Mouse (Mus musculus) midbrain, embryonic 12.5 days (tissue): ENCODE results near the gene Vmn2r60. TPM values are rescaled to one million over a fixed set of nuclear protein-coding genes. Genes with fewer than 3 reads are reported as not detected.
"Not testable (repeated sequence)": the region's sequence is repeated elsewhere in the genome, so short reads cannot be mapped to it uniquely, and the experiment has no call there.

Experiments
- ATAC-seq: fragments of 200-750 bp; cut with Nextera tagmentation; 2 replicates; pipeline ENCODE4 v1.8.0; 2017; ENCODE audit warnings: low read depth, moderate TSS enrichment, moderate library complexity; ENCODE audit not compliant: low FRiP score
- H3K27ac ChIP-seq: fragments of 300-500 bp; sonication (generic); replicated peaks from 2 replicates; pipeline ENCODE4 v1.5.1; 2016; ENCODE audit warnings: mild to moderate bottlenecking
- H3K27me3 ChIP-seq: fragments of 300-500 bp; sonication (generic); 2 replicates; pipeline ENCODE4 v1.6.1; 2016; ENCODE audit warnings: mild to moderate bottlenecking
- H3K36me3 ChIP-seq: fragments of 300-500 bp; sonication (generic); 2 replicates; pipeline ENCODE4 v1.6.1; 2016
- H3K4me1 ChIP-seq: fragments of 300-500 bp; sonication (generic); 2 replicates; pipeline ENCODE4 v1.6.1; 2016
- H3K4me2 ChIP-seq: fragments of 300-500 bp; sonication (generic); replicated peaks from 2 replicates; pipeline ENCODE4 v1.6.1; 2016; ENCODE audit warnings: mild to moderate bottlenecking, moderate library complexity
- H3K4me3 ChIP-seq: fragments of 300-500 bp; sonication (generic); 2 replicates; pipeline ENCODE4 v1.5.1; 2016; ENCODE audit warnings: mild to moderate bottlenecking
- H3K9ac ChIP-seq: fragments of 300-500 bp; sonication (generic); replicated peaks from 2 replicates; pipeline ENCODE4 v1.6.1; 2016; ENCODE audit warnings: mild to moderate bottlenecking, moderate library complexity
- H3K9me3 ChIP-seq: fragments of 300-500 bp; sonication (generic); 2 replicates; pipeline ENCODE4 v1.6.1; 2016; ENCODE audit warnings: mild to moderate bottlenecking
- WGBS: fragments of 180-500 bp; shearing (Covaris S2); methylation state at CpG from one replicate; pipeline ENCODE4 v1.1.7; 2016; 5-methylcytosine and 5-hydroxymethylcytosine counted together
- polyA plus RNA-seq: library from polyadenylated mRNA; unstranded; fragments of >200 nt; fragmentation: Nextera tagmentation; extraction: Ambion mirVana; gene quantifications from 2 replicates; pipeline ENCODE4 v1.2.1, GENCODE M21; 2016

The Vmn2r60 gene
- polyA plus RNA-seq: not detected in 2 replicates

DNA sequence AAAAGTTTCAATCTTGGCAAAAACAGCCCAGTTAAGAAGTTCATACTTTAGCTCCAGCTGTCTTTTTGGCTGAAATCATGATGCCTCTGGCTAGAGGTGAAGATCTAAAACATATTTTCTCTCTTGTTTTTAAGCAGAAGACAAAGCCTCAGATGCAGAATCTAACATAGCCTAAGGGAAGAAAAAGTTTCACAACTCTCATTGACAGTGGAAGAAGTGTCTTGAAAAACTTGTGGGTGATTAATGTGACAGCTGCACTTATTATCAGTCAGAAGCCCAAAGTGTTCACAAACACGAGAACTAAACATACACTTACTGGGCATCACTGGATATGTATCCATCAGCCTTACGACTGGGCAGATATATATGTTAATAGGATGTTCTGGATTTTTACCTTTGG lies at the start of gene Vmn2r60:
Gene Vmn2r60 (plus strand): TSS at position 301 of the 400 bp plus-strand sequence.
- no peak for ATAC-seq
- no peak within 1 kb of the TSS for H3K27ac ChIP-seq
- no peaks in the 10 kb centered on the region for H3K4me1 ChIP-seq
- H3K27me3 ChIP-seq: no peaks in the 10 kb centered on the region
- no peaks in the 10 kb centered on the region for H3K36me3 ChIP-seq
- H3K4me3 ChIP-seq: no peak within 1 kb of the TSS
- H3K9ac ChIP-seq: no peak within 1 kb of the TSS
- 73% methylated on average over 2 of the region's 2 CpGs for WGBS
- H3K9me3 ChIP-seq: peaks cover 17% of the 10 kb centered on the region
- no peak within 1 kb of the TSS for H3K4me2 ChIP-seq

DNA sequence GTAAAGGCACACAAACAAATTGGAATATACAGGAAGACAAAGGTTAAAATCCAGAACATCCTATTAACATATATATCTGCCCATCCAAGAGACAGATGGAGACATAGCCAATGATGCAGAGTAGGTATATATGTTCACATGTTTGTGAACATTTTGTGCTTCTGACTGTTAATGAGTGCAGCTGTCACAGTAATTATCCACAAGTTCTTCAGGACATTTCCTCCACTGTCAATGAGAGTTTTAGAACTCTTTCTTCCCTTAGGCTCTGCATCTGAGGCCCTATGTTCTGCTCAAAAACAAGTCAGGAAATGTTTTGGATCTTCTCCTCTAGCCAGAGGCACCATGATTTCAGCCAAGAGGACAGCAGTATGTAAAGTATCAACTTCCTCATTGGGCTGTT lies 48.6 kb upstream of the Vmn2r60 start, which contains the start of gene Vmn2r59:
Gene Vmn2r59 (minus strand): TSS at position 101 of the 400 bp plus-strand sequence.
- Histone ChIP-seq H3K36me3 (no peaks in the 10 kb centered on the region), H3K27me3 (no peaks in the 10 kb centered on the region), H3K4me3 (no peak within 1 kb of the TSS), H3K4me1 (no peaks in the 10 kb centered on the region), H3K9me3 (peaks cover 10% of the 10 kb centered on the region; the same call in 1 of the 2 replicates), H3K27ac (no peak within 1 kb of the TSS), H3K9ac (no peak within 1 kb of the TSS), H3K4me2 (no peak within 1 kb of the TSS)
- no peak for ATAC-seq

DNA sequence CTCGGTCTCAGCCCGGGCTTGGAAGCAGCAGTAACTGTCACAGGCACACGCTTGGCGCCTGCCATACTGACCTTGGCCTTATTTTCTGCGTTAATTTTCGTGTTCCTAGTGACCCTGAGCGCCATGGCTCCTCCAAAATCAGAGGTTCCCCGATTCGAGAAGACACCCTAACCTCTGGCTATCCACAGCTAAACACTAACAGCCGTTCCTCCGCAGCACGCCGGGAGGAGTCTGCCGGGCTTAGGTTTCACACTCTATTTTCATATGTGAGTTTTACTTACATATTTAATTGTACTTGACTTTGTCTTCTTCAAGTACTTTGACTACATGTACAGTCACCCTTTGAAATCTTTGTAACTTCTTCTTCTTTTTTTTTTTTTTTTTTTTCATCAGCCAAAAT lies 509 bp upstream of the Vmn2r60 start:
- not testable (repeated sequence) for H3K36me3 ChIP-seq, H3K4me3 ChIP-seq, H3K4me1 ChIP-seq, H3K27me3 ChIP-seq, ATAC-seq, H3K9ac ChIP-seq, H3K4me2 ChIP-seq, H3K27ac ChIP-seq
- WGBS: 79% methylated on average over 14 of the region's 14 CpGs
- peaks cover 22% of the 10 kb centered on the region for H3K9me3 ChIP-seq

Other genes with a start within 250 kb of the Vmn2r60 start
- gene Vmn2r58, start 235.1 kb upstream of the Vmn2r60 start, polyA plus RNA-seq: not detected in 2 replicates
- not detected in 2 replicates for gene Vmn2r59, start 48.7 kb upstream of the Vmn2r60 start, polyA plus RNA-seq
- not detected in 2 replicates for gene Vmn2r61, start 152.3 kb downstream of the Vmn2r60 start, polyA plus RNA-seq